Mouse (Mus musculus) kidney, postnatal 0 days (tissue): Measurements from ENCODE around the gene Cpsf3. TPM values are rescaled to one million over a fixed set of nuclear protein-coding genes. Genes with fewer than 3 reads are reported as not detected.

ENCODE experiments used
- ATAC-seq: fragments of 200-750 bp; cut with Nextera tagmentation; replicated peaks from 2 replicates; pipeline ENCODE4 v1.8.0; 2017; ENCODE audit warnings: low read depth, moderate number of reproducible peaks, moderate TSS enrichment, moderate library complexity; ENCODE audit not compliant: low FRiP score
- DNase-seq: peaks from one replicate; pipeline ENCODE4 v3.0.0-alpha.2; 2016; ENCODE audit warnings: low spot score
- H3K27ac ChIP-seq: fragments of 300-500 bp; sonication (generic); 2 replicates; pipeline ENCODE4 v1.5.1; 2014; ENCODE audit warnings: mild to moderate bottlenecking
- H3K27me3 ChIP-seq: fragments of 300-500 bp; sonication (generic); 2 replicates; pipeline ENCODE4 v1.6.1; 2014; ENCODE audit warnings: low read length, mixed read lengths; ENCODE audit not compliant: insufficient read depth
- H3K36me3 ChIP-seq: fragments of 300-500 bp; sonication (generic); 2 replicates; pipeline ENCODE4 v1.6.1; 2014; ENCODE audit warnings: low read length, mixed read lengths; ENCODE audit not compliant: insufficient read depth
- H3K4me1 ChIP-seq: fragments of 300-500 bp; sonication (generic); replicated peaks from 2 replicates; pipeline ENCODE4 v1.6.1; 2014; ENCODE audit warnings: antibody characterized with exemption, low read length, mixed read lengths; ENCODE audit not compliant: insufficient read depth
- H3K4me2 ChIP-seq: fragments of 300-500 bp; sonication (generic); 2 replicates; pipeline ENCODE4 v1.6.1; 2014; ENCODE audit warnings: mild to moderate bottlenecking, low read length, moderate library complexity, mixed read lengths
- H3K4me3 ChIP-seq: fragments of 300-500 bp; sonication (generic); replicated peaks from 2 replicates; pipeline ENCODE4 v1.5.1; 2014; ENCODE audit warnings: low read depth, low read length
- H3K9ac ChIP-seq: fragments of 300-500 bp; sonication (generic); 2 replicates; pipeline ENCODE4 v1.6.1; 2014; ENCODE audit warnings: low read depth, low read length
- H3K9me3 ChIP-seq: fragments of 300-500 bp; sonication (generic); replicated peaks from 2 replicates; pipeline ENCODE4 v1.6.1; 2016; ENCODE audit warnings: low read length, inconsistent platforms, mixed read lengths
- CTCF ChIP-seq: IDR thresholded peaks from 2 replicates; pipeline ENCODE4 v1.5.1; 2016; ENCODE audit warnings: antibody characterized with exemption, low read depth, mild to moderate bottlenecking, moderate library complexity
- WGBS: fragments of 180-500 bp; shearing (Covaris S2); extraction: QIAGEN DNeasy Blood & Tissue Kit; methylation state at CpG from one replicate; pipeline ENCODE4 v1.1.7; 2014; 5-methylcytosine and 5-hydroxymethylcytosine counted together
- polyA plus RNA-seq: library from polyadenylated mRNA; unstranded; fragments of >200 nt; fragmentation: Nextera tagmentation; extraction: Ambion mirVana; gene quantifications from 2 replicates; pipeline ENCODE4 v1.2.1, GENCODE M21; 2015

The Cpsf3 gene
- polyA plus RNA-seq, 1 experiment from 2014 or later, result 81.0 TPM

GRCm38 (mm10) chr12:21340674-21341073, 55.5 kb downstream of the Cpsf3 start:
- Histone ChIP-seq H3K4me2 (no peak overlapping the region), H3K9ac (no peak overlapping the region), H3K36me3 (peaks cover 12% of the 10 kb centered on the region; the same call in 1 of the 2 replicates), H3K27ac (no peak overlapping the region), H3K4me1 (no peaks in the 10 kb centered on the region), H3K4me3 (no peak overlapping the region), H3K27me3 (no peaks in the 10 kb centered on the region), H3K9me3 (no peaks in the 10 kb centered on the region)
- DNase-seq, result no peak
- no peak for ATAC-seq
- WGBS, result 92% methylated on average over 5 of the region's 5 CpGs
- no peak for TF ChIP-seq CTCF

GRCm38 (mm10) chr12:21346972-21347371, 61.8 kb downstream of the Cpsf3 start:
- 90% methylated on average over 7 of the region's 7 CpGs for WGBS
- no peak overlapping the region for H3K4me3 ChIP-seq
- ATAC-seq (no peak), DNase-seq (no peak)
- no peaks in the 10 kb centered on the region for H3K4me1 ChIP-seq
- H3K27ac ChIP-seq, result no peak overlapping the region
- TF ChIP-seq CTCF, result no peak
- H3K36me3 ChIP-seq, result peaks cover 33% of the 10 kb centered on the region
- H3K4me2 ChIP-seq, result no peak overlapping the region
- no peaks in the 10 kb centered on the region for H3K27me3 ChIP-seq
- H3K9ac ChIP-seq, result no peak overlapping the region
- no peaks in the 10 kb centered on the region for H3K9me3 ChIP-seq

DNA sequence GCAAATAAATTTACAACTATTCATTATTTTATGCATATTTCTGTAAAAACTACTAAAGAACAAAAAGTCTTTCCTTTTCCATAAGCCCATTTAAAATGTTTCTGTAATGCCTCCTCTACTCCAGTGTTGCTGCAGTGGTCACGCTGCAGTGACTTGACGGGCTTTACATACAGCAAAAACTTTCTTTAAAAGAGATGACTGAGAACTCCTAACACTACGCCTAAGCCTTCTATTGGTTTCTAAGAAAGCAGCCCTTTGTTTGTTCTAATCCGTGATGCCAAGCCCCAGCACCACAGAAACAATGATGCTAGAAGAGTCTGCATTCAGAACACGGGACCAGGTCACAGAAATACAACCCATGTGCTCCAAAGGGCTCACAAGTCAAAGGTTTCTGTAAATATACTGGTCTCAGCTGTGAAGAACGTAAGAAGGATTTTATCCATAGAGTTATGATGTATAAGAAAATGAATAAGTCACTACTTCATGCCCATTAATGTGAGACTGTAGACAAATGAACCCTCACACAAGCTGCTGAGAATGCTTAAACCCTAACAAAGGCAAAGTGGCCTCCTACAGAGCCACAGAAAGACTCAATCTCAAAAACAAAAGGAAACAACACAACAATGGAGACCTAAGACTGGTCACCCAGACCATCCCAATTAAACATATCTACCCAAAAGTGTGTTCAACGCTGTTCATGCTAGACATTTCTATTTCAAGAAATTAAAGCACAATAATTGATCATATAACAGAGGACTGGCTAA, 65.1 kb downstream of the Cpsf3 start:
- ATAC-seq (no peak), DNase-seq (no peak)
- Histone ChIP-seq H3K4me2 (no peak overlapping the region), H3K4me3 (no peak overlapping the region), H3K9ac (no peak overlapping the region), H3K9me3 (no peaks in the 10 kb centered on the region), H3K27me3 (no peaks in the 10 kb centered on the region), H3K36me3 (peaks cover 44% of the 10 kb centered on the region), H3K4me1 (no peaks in the 10 kb centered on the region), H3K27ac (no peak overlapping the region)
- WGBS, result 88% methylated on average over 7 of the region's 7 CpGs
- no peak for TF ChIP-seq CTCF

GRCm38 (mm10) chr12:21353681-21354080, 68.5 kb downstream of the Cpsf3 start:
- Histone ChIP-seq H3K27ac (no peak overlapping the region), H3K27me3 (no peaks in the 10 kb centered on the region), H3K9ac (no peak overlapping the region), H3K9me3 (no peaks in the 10 kb centered on the region), H3K4me1 (no peaks in the 10 kb centered on the region), H3K36me3 (peaks cover 35% of the 10 kb centered on the region), H3K4me2 (no peak overlapping the region), H3K4me3 (no peak overlapping the region)
- TF ChIP-seq CTCF, result no peak
- 94% methylated on average over 8 of the region's 8 CpGs for WGBS
- no peak for DNase-seq
- no peak for ATAC-seq

- H3K9me3 ChIP-seq, result no peaks in the 10 kb centered on the region
- no peak for TF ChIP-seq CTCF
- WGBS, result 74% methylated on average over 2 of the region's 2 CpGs
- no peak overlapping the region for H3K27ac ChIP-seq
- no peak overlapping the region for H3K4me2 ChIP-seq
- H3K4me3 ChIP-seq, result no peak overlapping the region
- no peak overlapping the region for H3K9ac ChIP-seq
- no peaks in the 10 kb centered on the region for H3K36me3 ChIP-seq
- DNase-seq (no peak), ATAC-seq (no peak)
- no peaks in the 10 kb centered on the region for H3K27me3 ChIP-seq
- no peaks in the 10 kb centered on the region for H3K4me1 ChIP-seq
Observed at GRCm38 (mm10) chr12:21362686-21363085, 77.5 kb downstream of the Cpsf3 start.

DNA sequence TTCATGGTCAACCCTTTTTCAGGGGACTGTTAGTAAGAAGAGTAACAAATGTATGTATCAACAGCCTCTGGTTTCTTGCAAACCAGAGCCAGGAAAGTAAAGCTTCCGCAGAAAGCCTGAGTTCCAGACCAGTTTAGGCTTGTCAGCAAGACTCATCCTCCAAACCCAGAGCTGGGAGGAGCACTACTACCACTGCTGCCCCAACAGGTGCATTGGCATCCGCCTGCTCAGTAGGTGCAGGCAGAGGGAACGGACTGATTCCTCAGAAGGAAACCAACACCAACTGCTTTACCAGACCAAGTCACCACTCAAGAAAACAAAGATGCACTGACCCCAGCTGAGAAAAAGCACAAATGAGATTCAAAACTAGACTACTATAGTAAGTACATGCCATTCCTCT, 78.0 kb downstream of the Cpsf3 start:
- WGBS, result 89% methylated on average over 3 of the region's 3 CpGs
- DNase-seq (no peak), ATAC-seq (no peak)
- Histone ChIP-seq H3K36me3 (no peaks in the 10 kb centered on the region), H3K9me3 (no peaks in the 10 kb centered on the region), H3K27ac (no peak overlapping the region), H3K9ac (no peak overlapping the region), H3K27me3 (no peaks in the 10 kb centered on the region), H3K4me2 (no peak overlapping the region), H3K4me3 (no peak overlapping the region), H3K4me1 (no peaks in the 10 kb centered on the region)
- no peak for TF ChIP-seq CTCF

Other genes starting within 250 kb of the Cpsf3 start
- 50.9 and 52.6 TPM in 2 replicates for gene Itgb1bp1, start 893 bp downstream of the Cpsf3 start, polyA plus RNA-seq
- gene Iah1, start 31.0 kb downstream of the Cpsf3 start, polyA plus RNA-seq, result 150 and 152 TPM in 2 replicates
- gene Adam17, start 88.2 kb downstream of the Cpsf3 start, polyA plus RNA-seq, result 34.6 and 35.0 TPM in 2 replicates
- 621 and 692 TPM in 2 replicates for gene Ywhaq, start 132.2 kb downstream of the Cpsf3 start, polyA plus RNA-seq